8 mouse cellular contexts compared by ENCODE assay signal in the genomic region with DNA sequence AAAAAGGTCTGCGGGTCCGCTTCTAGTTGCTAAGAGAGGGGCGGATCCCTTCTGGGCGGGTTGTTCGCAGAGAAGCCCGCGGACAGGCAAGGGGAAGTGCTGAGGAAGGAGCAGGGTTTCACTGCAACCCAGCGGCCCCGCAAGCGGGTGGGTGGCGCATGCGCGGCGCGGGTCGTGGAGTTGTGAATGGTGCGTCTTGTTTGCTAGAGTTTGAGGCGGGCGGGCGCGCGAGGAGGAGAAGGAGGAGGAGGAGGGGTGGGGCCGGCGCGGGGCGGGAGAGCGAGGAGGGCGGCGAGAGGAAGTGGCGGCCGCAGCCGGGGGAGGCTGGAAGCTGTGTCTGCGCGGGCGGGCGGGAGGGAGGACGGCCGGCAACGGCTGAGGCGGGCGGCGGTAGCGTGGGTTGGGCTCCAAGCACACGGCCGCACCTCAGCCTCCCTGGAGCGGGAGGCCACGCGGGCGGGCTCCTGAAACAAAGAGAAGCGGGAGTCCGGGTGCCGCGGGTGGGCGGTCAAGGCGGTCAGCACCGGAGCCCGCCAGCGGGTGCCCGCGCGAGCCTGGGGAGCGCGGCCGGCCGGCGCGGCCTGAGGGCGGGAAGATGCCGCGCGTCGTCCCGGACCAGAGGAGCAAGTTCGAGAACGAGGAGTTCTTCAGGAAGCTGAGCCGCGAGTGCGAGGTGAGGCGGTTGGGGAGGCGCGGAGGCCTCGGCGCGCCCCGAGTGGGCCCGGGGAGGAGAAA. TPM values are rescaled to one million over a fixed set of nuclear protein-coding genes. Genes with fewer than 3 reads are reported as not detected.
DNase-seq lines count a peak whose midpoint lies in the region; ATAC-seq and TF ChIP-seq lines count a peak whose summit lies in the region.

A gene (plus strand): TSS at position 294 of the 735 bp plus-strand sequence.

- peak within 1 kb of the TSS; percentile 93 for H3K27ac ChIP-seq in cortical plate, adult 2 months (ENCODE audit: insufficient read depth, low read length)

- peaks cover 1% of the 10 kb centered on the region for H3K4me1 ChIP-seq in cortical plate, adult 2 months (ENCODE audit: control insufficient read depth, insufficient read depth, low read length)

- H3K4me3 ChIP-seq in cortical plate, adult 2 months (ENCODE audit: insufficient read depth, low read length) = peak within 1 kb of the TSS; percentile 66

- TF ChIP-seq POLR2A in cortical plate, adult 2 months (IDR thresholded peaks at IDR 0.05; ENCODE audit: extremely low read depth, insufficient read depth, low read length) = peak; percentile 38; the same call in 1 of the 2 replicates

- TF ChIP-seq CTCF in cortical plate, adult 2 months (IDR thresholded peaks at IDR 0.05; ENCODE audit: extremely low read depth, insufficient read depth, low read length) = no peak

- ATAC-seq in activated CD4-positive, CD25-positive, alpha-beta regulatory T cell, adult 4 months = peak; percentile 92
- peak; percentile 86 for ATAC-seq in megakaryocyte, adult 5-6 weeks (ENCODE audit: poor library complexity, severe bottlenecking)

- peak; percentile 94 to 98 for DNase-seq in gastrocnemius, adult 8-10 months (ENCODE audit: low spot score in 2 of 2)
- peak; percentile 75 for DNase-seq in hindlimb bud, embryonic 11.5 days (ENCODE audit: extremely low spot score, low read depth, low spot score)
- DNase-seq in left cerebral cortex, adult 8-10 months (ENCODE audit: low spot score in 2 of 2) = peak; percentile 86 to 93
- DNase-seq in right cerebral cortex, adult 18-20 months = peak; percentile 94
- DNase-seq in urinary bladder, adult 2 months (ENCODE audit: low spot score) = peak; percentile 91

RNA-seq across cellular contexts. Expression of the gene that starts here (rescaled TPM):
- 10 to 100 TPM; 34.0 to 49.2 TPM for polyA plus RNA-seq in activated CD4-positive, CD25-positive, alpha-beta regulatory T cell, adult 4 months (2017; shearing (Covaris generic))
- 17.7 and 18.5 TPM in 2 replicates for polyA plus RNA-seq in cortical plate, adult 2 months (2012; rRNA removed)
- 10 to 100 TPM; 87.8 to 96.8 (median 94.6) TPM for total RNA-seq in gastrocnemius, adult 8-10 months (2022)
- total RNA-seq in left cerebral cortex, adult 8-10 months (2022) = 10 to 100 TPM; 17.4 to 21.8 (median 18.4) TPM
- 178 and 200 TPM in 2 replicates for total RNA-seq in megakaryocyte, adult 5-6 weeks (2015)
- 204 and 207 TPM in 2 replicates for total RNA-seq in megakaryocyte, adult 5-6 weeks (2017)
- 28.0 and 30.1 TPM in 2 replicates for polyA plus RNA-seq in urinary bladder, adult 2 months (2012; rRNA removed)

Comparison
In these comparisons a context has a peak if more than half of its experiments do, and no peak if none do; other contexts are left out.
1. Peak in every context shown above with its lines: DNase-seq, ATAC-seq, H3K4me3 ChIP-seq and H3K27ac ChIP-seq.